ENCODE assay signal across 12 mouse cellular contexts in the genomic region with DNA sequence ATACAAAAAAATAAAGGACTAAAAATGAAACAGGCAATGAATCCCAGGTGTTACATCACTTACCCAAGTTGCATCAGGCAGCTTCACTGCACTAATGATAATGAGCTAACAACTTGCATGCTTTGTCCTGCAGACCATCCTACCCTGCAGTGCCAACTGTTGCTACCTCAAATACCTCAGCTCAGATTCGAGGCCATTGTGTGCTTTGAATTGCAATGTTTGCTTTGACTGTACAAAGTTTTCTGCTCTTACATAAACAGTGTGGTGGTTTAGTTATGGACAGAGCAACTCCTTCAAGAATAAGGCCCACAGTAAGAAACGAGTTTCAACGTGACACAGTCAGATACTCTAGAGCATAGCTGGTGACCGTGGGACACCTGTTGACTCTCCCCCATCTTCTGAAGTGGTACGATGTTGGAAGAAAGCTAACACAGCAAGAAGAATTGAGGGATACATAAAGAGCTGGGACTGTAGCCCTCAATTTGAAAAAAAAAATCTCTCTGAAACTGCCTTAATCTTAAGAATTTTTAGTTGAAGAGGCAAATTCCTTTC.
"Had no signal": no experiment of that assay in that cellular context is flagged by ENCODE, and none has a peak within 500 bp of the region (broad histone marks: within the 10 kb centered on the region; RNA-seq: fewer than 3 reads in every experiment).

No protein-coding gene starts in this region.

- H3K4me3 ChIP-seq: limb, embryonic 12.5 days; midbrain, embryonic 12.5 days had no signal

- H3K4me2 ChIP-seq: limb, embryonic 12.5 days; midbrain, embryonic 12.5 days had no signal

- ATAC-seq: midbrain, embryonic 16.5 days had no signal

- H3K9ac ChIP-seq: limb, embryonic 12.5 days; liver, embryonic 14.5 days; midbrain, embryonic 12.5 days had no signal

- H3K9me3 ChIP-seq: limb, embryonic 12.5 days; midbrain, embryonic 12.5 days had no signal

- H3K36me3 ChIP-seq: limb, embryonic 12.5 days; midbrain, embryonic 12.5 days had no signal

- H3K27ac ChIP-seq: kidney, postnatal 0 days; limb, embryonic 12.5 days; liver, embryonic 14.5 days; macrophage; midbrain, embryonic 12.5 days had no signal

- DNase-seq: kidney, adult 11 months; liver; right cerebral cortex, adult 18-20 months; right cerebral cortex, postnatal 25 days; thymus, adult 2 months; thymus, postnatal 25 days had no signal

- H3K27me3 ChIP-seq: limb, embryonic 12.5 days; midbrain, embryonic 12.5 days had no signal
